Mouse (Mus musculus): Measurements from ENCODE around the gene Ift27. TPM values are rescaled to one million over a fixed set of nuclear protein-coding genes. Genes with fewer than 3 reads are reported as not detected.

The Ift27 gene
- total and polyA plus RNA-seq, 2 experiments from 2014 or later = 18.6 to 33.5 TPM

GRCm38 (mm10) chr15:78205192-78205591 is 31.3 kb upstream of the Ift27 start:
- H3K27ac ChIP-seq (ENCODE audit: low read depth) = no peak overlapping the region
- H3K9ac ChIP-seq (replicated peaks; ENCODE audit: low read depth, low read length) = no peak overlapping the region
- TF ChIP-seq EP300 (IDR thresholded peaks at IDR 0.05; ENCODE audit: low read depth) (no peak), CTCF (IDR thresholded peaks at IDR 0.05; ENCODE audit: low read depth) (peak; percentile 21)
- no peak overlapping the region for H3K4me2 ChIP-seq (ENCODE audit: low read depth, low read length)
- peaks cover 8% of the 10 kb centered on the region; the same call in 1 of the 2 replicates for H3K4me1 ChIP-seq (ENCODE audit: control insufficient read depth, insufficient read depth)
- peaks cover 56% of the 10 kb centered on the region for H3K27me3 ChIP-seq (ENCODE audit: control insufficient read depth, insufficient read depth, low read length)
- H3K9me3 ChIP-seq (replicated peaks; ENCODE audit: control insufficient read depth, low read length) = no peaks in the 10 kb centered on the region
- 31% methylated on average over 3 of the region's 3 CpGs for WGBS
- no peak for DNase-seq (ENCODE audit: low spot score)
- no peaks in the 10 kb centered on the region for H3K36me3 ChIP-seq (replicated peaks; ENCODE audit: control insufficient read depth, insufficient read depth, low read length)
- no peak overlapping the region for H3K4me3 ChIP-seq (ENCODE audit: low read depth, low read length)
- ATAC-seq (ENCODE audit: insufficient read depth, low read depth) = no peak

DNA sequence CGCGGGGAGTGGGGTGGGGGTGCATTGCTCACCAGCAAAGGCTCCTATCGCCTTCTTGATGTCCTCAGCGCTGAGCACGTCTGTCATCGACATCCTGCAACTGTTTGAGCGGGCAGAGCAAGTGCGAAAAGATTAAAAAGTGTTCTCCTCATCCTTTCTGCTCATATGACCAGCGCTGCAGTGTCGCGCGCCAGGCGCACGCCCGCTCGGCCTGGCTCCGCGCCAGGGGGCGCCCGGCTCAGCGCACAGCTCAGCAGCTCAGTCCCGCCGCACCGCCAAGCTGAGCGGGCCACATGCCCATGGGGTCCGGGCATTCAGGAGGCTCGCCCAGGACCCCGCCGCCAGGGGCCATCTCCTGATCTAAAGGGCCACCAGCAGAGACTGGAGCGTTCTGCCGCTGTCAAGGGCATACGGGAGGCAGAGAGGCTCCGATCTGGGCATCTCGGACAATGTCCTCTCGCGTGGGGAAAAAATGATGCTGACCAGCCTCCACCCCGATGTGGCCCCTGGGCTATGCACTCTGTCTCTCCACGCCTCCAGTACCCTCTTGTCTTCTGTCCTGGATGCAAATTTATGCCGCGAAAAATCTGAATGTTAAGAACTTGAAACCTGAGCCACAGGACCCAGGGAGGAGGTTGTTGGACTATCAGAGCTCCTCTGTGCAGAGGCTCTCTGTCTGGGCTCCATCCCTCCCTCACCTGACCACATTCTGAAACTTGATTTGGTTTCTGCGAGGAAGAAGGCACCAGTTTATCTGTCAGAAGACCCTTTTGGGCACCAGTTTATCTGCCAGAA is 30.3 kb upstream of the Ift27 start:
- Histone ChIP-seq H3K9ac (replicated peaks; ENCODE audit: low read depth, low read length) (no peak overlapping the region), H3K4me2 (ENCODE audit: low read depth, low read length) (peak overlapping the region; percentile 51), H3K27ac (ENCODE audit: low read depth) (no peak overlapping the region), H3K4me3 (ENCODE audit: low read depth, low read length) (peak overlapping the region; percentile 22; the same call in 1 of the 2 replicates), H3K4me1 (ENCODE audit: control insufficient read depth, insufficient read depth) (peaks cover 8% of the 10 kb centered on the region; the same call in 1 of the 2 replicates), H3K9me3 (replicated peaks; ENCODE audit: control insufficient read depth, low read length) (no peaks in the 10 kb centered on the region), H3K36me3 (replicated peaks; ENCODE audit: control insufficient read depth, insufficient read depth, low read length) (no peaks in the 10 kb centered on the region), H3K27me3 (ENCODE audit: control insufficient read depth, insufficient read depth, low read length) (peaks cover 59% of the 10 kb centered on the region)
- ATAC-seq (ENCODE audit: insufficient read depth, low read depth) (peak; percentile 33; the same call in 1 of the 2 replicates), DNase-seq (ENCODE audit: low spot score) (peak; percentile 29)
- WGBS = 1% methylated on average over 40 of the region's 41 CpGs
- TF ChIP-seq EP300 (IDR thresholded peaks at IDR 0.05; ENCODE audit: low read depth) (no peak), CTCF (IDR thresholded peaks at IDR 0.05; ENCODE audit: low read depth) (no peak)

DNA sequence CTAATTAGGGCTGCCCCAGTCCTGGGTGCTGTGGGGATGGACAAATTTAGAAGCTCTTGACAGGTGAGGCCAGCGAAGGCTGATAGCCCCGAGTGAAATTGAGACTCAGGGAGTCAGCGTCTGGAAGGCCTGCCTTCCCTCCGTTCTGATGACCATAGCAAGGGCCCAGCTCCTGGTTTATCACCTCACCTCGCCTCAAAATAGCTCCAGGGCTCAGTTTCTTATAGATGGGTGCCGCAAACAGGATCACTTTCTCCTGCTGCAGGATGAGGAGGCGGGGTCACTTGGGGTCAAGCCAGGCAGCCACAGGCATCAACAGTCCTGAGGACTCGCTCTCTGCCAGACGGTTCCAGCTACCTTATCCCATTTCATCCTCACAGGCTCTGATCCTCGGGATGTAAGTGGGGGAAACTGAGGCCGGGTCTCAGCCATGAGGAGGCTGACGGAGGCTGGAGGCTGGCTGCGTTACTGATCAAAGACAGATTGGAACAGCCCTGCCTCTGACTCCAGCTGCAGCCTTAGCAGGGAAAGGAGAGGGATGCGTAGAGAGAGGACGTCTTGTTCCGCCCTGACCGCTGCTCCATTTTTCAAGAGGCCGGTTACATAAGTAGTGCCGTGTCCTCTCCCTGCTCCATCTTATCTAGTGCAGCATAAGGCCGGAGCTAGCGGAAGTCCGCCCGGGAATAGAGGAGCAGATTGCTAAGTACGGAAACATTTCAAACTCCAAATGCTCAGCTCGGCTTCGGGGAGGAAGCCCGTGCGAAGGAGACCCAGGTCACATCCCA is 21.4 kb upstream of the Ift27 start:
- Histone ChIP-seq H3K36me3 (replicated peaks; ENCODE audit: control insufficient read depth, insufficient read depth, low read length) (no peaks in the 10 kb centered on the region), H3K4me3 (ENCODE audit: low read depth, low read length) (no peak overlapping the region), H3K27ac (ENCODE audit: low read depth) (no peak overlapping the region), H3K9ac (replicated peaks; ENCODE audit: low read depth, low read length) (no peak overlapping the region), H3K4me2 (ENCODE audit: low read depth, low read length) (no peak overlapping the region), H3K27me3 (ENCODE audit: control insufficient read depth, insufficient read depth, low read length) (peaks cover 38% of the 10 kb centered on the region), H3K9me3 (replicated peaks; ENCODE audit: control insufficient read depth, low read length) (no peaks in the 10 kb centered on the region), H3K4me1 (ENCODE audit: control insufficient read depth, insufficient read depth) (0 out of 2 replicates have a peak, but pooled peaks cover 6% of the 10 kb centered on the region)
- 31% methylated on average over 28 of the region's 28 CpGs for WGBS
- ATAC-seq (ENCODE audit: insufficient read depth, low read depth) (no peak), DNase-seq (ENCODE audit: low spot score) (no peak)
- TF ChIP-seq CTCF (IDR thresholded peaks at IDR 0.05; ENCODE audit: low read depth) = no peak
- no peak for TF ChIP-seq EP300 (IDR thresholded peaks at IDR 0.05; ENCODE audit: low read depth)

- H3K9ac ChIP-seq (replicated peaks; ENCODE audit: low read depth, low read length) = no peak overlapping the region
- no peak overlapping the region for H3K27ac ChIP-seq (ENCODE audit: low read depth)
- no peak for DNase-seq (ENCODE audit: low spot score)
- H3K27me3 ChIP-seq (ENCODE audit: control insufficient read depth, insufficient read depth, low read length) = peaks cover 35% of the 10 kb centered on the region
- no peaks in the 10 kb centered on the region for H3K9me3 ChIP-seq (replicated peaks; ENCODE audit: control insufficient read depth, low read length)
- ATAC-seq (ENCODE audit: insufficient read depth, low read depth) = no peak
- WGBS = 52% methylated on average over 3 of the region's 3 CpGs
- H3K4me1 ChIP-seq (ENCODE audit: control insufficient read depth, insufficient read depth) = 0 out of 2 replicates have a peak, but pooled peaks cover 6% of the 10 kb centered on the region
- no peaks in the 10 kb centered on the region for H3K36me3 ChIP-seq (replicated peaks; ENCODE audit: control insufficient read depth, insufficient read depth, low read length)
- no peak overlapping the region for H3K4me3 ChIP-seq (ENCODE audit: low read depth, low read length)
- no peak overlapping the region for H3K4me2 ChIP-seq (ENCODE audit: low read depth, low read length)
- TF ChIP-seq CTCF (IDR thresholded peaks at IDR 0.05; ENCODE audit: low read depth) = no peak
- TF ChIP-seq EP300 (IDR thresholded peaks at IDR 0.05; ENCODE audit: low read depth) = no peak
These were observed 20.4 kb upstream of the Ift27 start for GRCm38 (mm10) chr15:78194320-78194719.

DNA sequence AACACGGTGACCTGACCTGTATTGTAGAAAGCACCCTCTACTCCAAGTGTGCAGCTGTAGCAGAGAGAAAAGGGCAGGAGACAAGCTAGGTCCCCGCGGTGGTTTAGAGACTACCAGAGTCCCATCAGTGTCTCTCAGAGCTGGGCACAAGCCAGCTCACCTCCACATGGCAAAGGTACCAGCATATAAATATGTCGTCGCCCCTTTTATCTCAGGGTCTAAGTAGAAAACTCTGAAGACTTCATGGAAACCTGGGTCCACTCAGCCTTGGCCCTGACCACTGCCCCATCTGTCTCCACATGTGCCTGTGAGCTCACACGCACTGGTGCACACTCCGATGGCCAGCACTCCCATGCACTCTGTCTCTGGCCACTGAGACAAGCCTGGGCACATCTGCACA is 15.7 kb upstream of the Ift27 start:
- Histone ChIP-seq H3K27ac (ENCODE audit: low read depth) (no peak overlapping the region), H3K4me3 (ENCODE audit: low read depth, low read length) (no peak overlapping the region), H3K4me2 (ENCODE audit: low read depth, low read length) (no peak overlapping the region), H3K27me3 (ENCODE audit: control insufficient read depth, insufficient read depth, low read length) (peaks cover 31% of the 10 kb centered on the region), H3K36me3 (replicated peaks; ENCODE audit: control insufficient read depth, insufficient read depth, low read length) (no peaks in the 10 kb centered on the region), H3K4me1 (ENCODE audit: control insufficient read depth, insufficient read depth) (no peaks in the 10 kb centered on the region), H3K9me3 (replicated peaks; ENCODE audit: control insufficient read depth, low read length) (no peaks in the 10 kb centered on the region), H3K9ac (replicated peaks; ENCODE audit: low read depth, low read length) (no peak overlapping the region)
- ATAC-seq (ENCODE audit: insufficient read depth, low read depth) (no peak), DNase-seq (ENCODE audit: low spot score) (no peak)
- 82% methylated on average over 7 of the region's 7 CpGs for WGBS
- TF ChIP-seq EP300 (IDR thresholded peaks at IDR 0.05; ENCODE audit: low read depth) = no peak
- TF ChIP-seq CTCF (IDR thresholded peaks at IDR 0.05; ENCODE audit: low read depth) = no peak
